Mouse (Mus musculus) monocyte, adult 2 months (primary cell): ENCODE measurements around the gene Auts2.
A peak's percentile ranks its signal among the peaks of the same experiment; 100 is the strongest.

Experiments
- DNase-seq, 2 experiments: peaks; one replicate each; pipeline ENCODE4 v3.0.0; 2022; ENCODE audit warnings: low spot score in 2 of 2, low read depth in 1 of 2

Gene Auts2

GRCm38 (mm10) chr5:132502036-132502435, 41.1 kb downstream of the Auts2 start:
- DNase-seq, result no peak

- no peak for DNase-seq
These were observed 42.3 kb downstream of the Auts2 start for GRCm38 (mm10) chr5:132500817-132501231.

- DNase-seq, result no peak
These were observed 44.2 kb downstream of the Auts2 start for GRCm38 (mm10) chr5:132498896-132499295.

GRCm38 (mm10) chr5:132498045-132498444, 45.1 kb downstream of the Auts2 start:
- DNase-seq, result no peak

- no peak for DNase-seq
These were observed 50.4 kb downstream of the Auts2 start for GRCm38 (mm10) chr5:132492793-132493192.

- DNase-seq, result no peak
These were observed 51.1 kb downstream of the Auts2 start for GRCm38 (mm10) chr5:132492040-132492439.

- DNase-seq, result no peak
These were observed 51.6 kb downstream of the Auts2 start for GRCm38 (mm10) chr5:132491508-132491907.

GRCm38 (mm10) chr5:132490326-132490725, 52.8 kb downstream of the Auts2 start:
- DNase-seq, result no peak

GRCm38 (mm10) chr5:132489736-132490313, 53.3 kb downstream of the Auts2 start:
- DNase-seq, result no peak

- no peak for DNase-seq
These were observed 56.3 kb downstream of the Auts2 start for GRCm38 (mm10) chr5:132486831-132487230.

- no peak for DNase-seq
These were observed 57.1 kb downstream of the Auts2 start for GRCm38 (mm10) chr5:132485994-132486393.

GRCm38 (mm10) chr5:132485448-132485847, 57.7 kb downstream of the Auts2 start:
- no peak for DNase-seq

- DNase-seq, result no peak
These were observed 61.7 kb downstream of the Auts2 start for GRCm38 (mm10) chr5:132481476-132481875.

- DNase-seq, result no peak
These were observed 62.7 kb downstream of the Auts2 start for GRCm38 (mm10) chr5:132480461-132480860.

GRCm38 (mm10) chr5:132479227-132479857, 63.8 kb downstream of the Auts2 start:
- DNase-seq, result no peak

- DNase-seq, result no peak
These were observed 65.6 kb downstream of the Auts2 start for GRCm38 (mm10) chr5:132477533-132477932.

GRCm38 (mm10) chr5:132472905-132473321, 70.2 kb downstream of the Auts2 start:
- DNase-seq, result no peak

GRCm38 (mm10) chr5:132472184-132472829, 70.8 kb downstream of the Auts2 start:
- no peak for DNase-seq

- no peak for DNase-seq
These were observed 75.8 kb downstream of the Auts2 start for GRCm38 (mm10) chr5:132467364-132467743.

GRCm38 (mm10) chr5:132466427-132467363, 76.4 kb downstream of the Auts2 start:
- peak; percentile 65 to 67 for DNase-seq

- DNase-seq, result no peak
These were observed 80.6 kb downstream of the Auts2 start for GRCm38 (mm10) chr5:132462560-132462959.
